Mouse (Mus musculus): ENCODE results near the gene Chrna1. TPM values are rescaled to one million over a fixed set of nuclear protein-coding genes. Genes with fewer than 3 reads are reported as not detected.
A peak's percentile ranks its signal among the peaks of the same experiment; 100 is the strongest.

Gene Chrna1
- polyA plus RNA-seq, 1 experiment from 2014 or later = 0.19 TPM

GRCm38 (mm10) chr2:73609067-73609723, 29.1 kb upstream of the Chrna1 start:
- no peak for ATAC-seq (ENCODE audit: low read depth)
- no peak overlapping the region for H3K4me2 ChIP-seq (ENCODE audit: low read depth, low read length)
- no peak overlapping the region for H3K9ac ChIP-seq (replicated peaks; ENCODE audit: low read depth, low read length)
- H3K4me3 ChIP-seq (ENCODE audit: low read depth, low read length) = no peak overlapping the region
- H3K27me3 ChIP-seq (ENCODE audit: control insufficient read depth, insufficient read depth, low read length) = no peaks in the 10 kb centered on the region
- H3K4me1 ChIP-seq (ENCODE audit: control insufficient read depth, insufficient read depth, low read length) = no peaks in the 10 kb centered on the region
- no peak overlapping the region for H3K27ac ChIP-seq (ENCODE audit: low read depth, low read length)
- WGBS = 73% methylated on average over 5 of the region's 5 CpGs
- peaks cover 19% of the 10 kb centered on the region for H3K36me3 ChIP-seq (ENCODE audit: control insufficient read depth, insufficient read depth, low read length)
- no peaks in the 10 kb centered on the region for H3K9me3 ChIP-seq (ENCODE audit: control insufficient read depth, low read length)

DNA sequence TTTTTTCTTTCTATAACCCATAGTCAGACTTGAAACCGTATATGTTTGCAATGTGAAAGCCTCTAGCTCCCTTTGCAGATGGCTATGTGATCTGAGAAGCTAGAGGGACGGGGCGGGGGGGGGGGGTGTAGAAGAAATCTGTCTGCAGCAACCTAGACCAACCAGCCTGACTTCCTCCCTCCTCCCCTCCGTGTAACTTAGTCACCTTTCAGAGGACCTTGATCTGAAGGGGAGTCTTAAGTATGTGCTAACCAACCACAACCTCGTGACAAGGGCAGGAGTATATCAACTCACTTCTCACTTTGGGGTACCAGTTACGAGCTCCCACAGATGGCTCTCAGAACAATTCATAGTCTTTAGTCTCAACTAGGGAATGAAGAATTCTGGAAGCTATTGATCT, 28.3 kb upstream of the Chrna1 start:
- no peak overlapping the region for H3K4me3 ChIP-seq (ENCODE audit: low read depth, low read length)
- no peak overlapping the region for H3K27ac ChIP-seq (ENCODE audit: low read depth, low read length)
- no peak for ATAC-seq (ENCODE audit: low read depth)
- no peaks in the 10 kb centered on the region for H3K27me3 ChIP-seq (ENCODE audit: control insufficient read depth, insufficient read depth, low read length)
- no peaks in the 10 kb centered on the region for H3K9me3 ChIP-seq (ENCODE audit: control insufficient read depth, low read length)
- no peak overlapping the region for H3K9ac ChIP-seq (replicated peaks; ENCODE audit: low read depth, low read length)
- 80% methylated on average over 6 of the region's 6 CpGs for WGBS
- H3K36me3 ChIP-seq (ENCODE audit: control insufficient read depth, insufficient read depth, low read length) = peaks cover 18% of the 10 kb centered on the region
- no peaks in the 10 kb centered on the region for H3K4me1 ChIP-seq (ENCODE audit: control insufficient read depth, insufficient read depth, low read length)
- H3K4me2 ChIP-seq (ENCODE audit: low read depth, low read length) = no peak overlapping the region

GRCm38 (mm10) chr2:73607609-73608008, 27.5 kb upstream of the Chrna1 start:
- Histone ChIP-seq H3K9me3 (ENCODE audit: control insufficient read depth, low read length) (no peaks in the 10 kb centered on the region), H3K4me1 (ENCODE audit: control insufficient read depth, insufficient read depth, low read length) (no peaks in the 10 kb centered on the region), H3K27me3 (ENCODE audit: control insufficient read depth, insufficient read depth, low read length) (no peaks in the 10 kb centered on the region), H3K27ac (ENCODE audit: low read depth, low read length) (no peak overlapping the region), H3K4me3 (ENCODE audit: low read depth, low read length) (no peak overlapping the region), H3K36me3 (ENCODE audit: control insufficient read depth, insufficient read depth, low read length) (peaks cover 12% of the 10 kb centered on the region), H3K9ac (replicated peaks; ENCODE audit: low read depth, low read length) (no peak overlapping the region), H3K4me2 (ENCODE audit: low read depth, low read length) (no peak overlapping the region)
- ATAC-seq (ENCODE audit: low read depth) = no peak
- WGBS = 24% methylated on average over 4 of the region's 4 CpGs

GRCm38 (mm10) chr2:73607146-73607545, 27.0 kb upstream of the Chrna1 start:
- 75% methylated on average over 2 of the region's 2 CpGs for WGBS
- no peaks in the 10 kb centered on the region for H3K27me3 ChIP-seq (ENCODE audit: control insufficient read depth, insufficient read depth, low read length)

DNA sequence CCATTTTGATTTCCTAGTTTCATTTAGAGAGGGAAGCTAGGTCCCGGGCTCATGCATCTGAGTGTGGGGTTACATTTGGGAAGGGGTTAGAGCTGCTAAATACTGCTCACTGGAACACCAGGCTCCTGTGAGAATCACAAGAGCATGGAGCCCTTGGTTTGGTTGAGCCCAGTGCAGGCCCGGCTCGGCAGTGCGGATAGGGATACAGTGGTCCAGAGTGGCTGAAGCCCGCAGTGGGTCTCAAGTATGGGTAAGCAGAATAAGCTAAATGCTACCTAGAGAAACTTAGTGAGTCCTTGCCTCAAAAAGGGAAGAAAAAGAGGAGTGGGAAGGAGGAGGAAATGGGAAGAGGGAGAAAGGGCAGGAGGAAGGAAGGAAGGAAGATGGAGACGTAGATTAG, 26.5 kb upstream of the Chrna1 start:
- H3K9ac ChIP-seq (replicated peaks; ENCODE audit: low read depth, low read length) = no peak overlapping the region
- no peaks in the 10 kb centered on the region for H3K4me1 ChIP-seq (ENCODE audit: control insufficient read depth, insufficient read depth, low read length)
- H3K27ac ChIP-seq (ENCODE audit: low read depth, low read length) = no peak overlapping the region
- H3K27me3 ChIP-seq (ENCODE audit: control insufficient read depth, insufficient read depth, low read length) = no peaks in the 10 kb centered on the region
- H3K4me2 ChIP-seq (ENCODE audit: low read depth, low read length) = no peak overlapping the region
- peaks cover 7% of the 10 kb centered on the region for H3K36me3 ChIP-seq (ENCODE audit: control insufficient read depth, insufficient read depth, low read length)
- H3K4me3 ChIP-seq (ENCODE audit: low read depth, low read length) = no peak overlapping the region
- H3K9me3 ChIP-seq (ENCODE audit: control insufficient read depth, low read length) = no peaks in the 10 kb centered on the region
- no peak for ATAC-seq (ENCODE audit: low read depth)
- WGBS = 97% methylated on average over 6 of the region's 6 CpGs

More at GRCm38 (mm10) chr2:73607146-73607545, 27.0 kb upstream of the Chrna1 start:
- Histone ChIP-seq H3K9ac (replicated peaks; ENCODE audit: low read depth, low read length) (no peak overlapping the region), H3K36me3 (ENCODE audit: control insufficient read depth, insufficient read depth, low read length) (peaks cover 10% of the 10 kb centered on the region), H3K27ac (ENCODE audit: low read depth, low read length) (no peak overlapping the region), H3K4me3 (ENCODE audit: low read depth, low read length) (no peak overlapping the region), H3K4me1 (ENCODE audit: control insufficient read depth, insufficient read depth, low read length) (no peaks in the 10 kb centered on the region), H3K9me3 (ENCODE audit: control insufficient read depth, low read length) (no peaks in the 10 kb centered on the region), H3K4me2 (ENCODE audit: low read depth, low read length) (no peak overlapping the region)
- no peak for ATAC-seq (ENCODE audit: low read depth)

DNA sequence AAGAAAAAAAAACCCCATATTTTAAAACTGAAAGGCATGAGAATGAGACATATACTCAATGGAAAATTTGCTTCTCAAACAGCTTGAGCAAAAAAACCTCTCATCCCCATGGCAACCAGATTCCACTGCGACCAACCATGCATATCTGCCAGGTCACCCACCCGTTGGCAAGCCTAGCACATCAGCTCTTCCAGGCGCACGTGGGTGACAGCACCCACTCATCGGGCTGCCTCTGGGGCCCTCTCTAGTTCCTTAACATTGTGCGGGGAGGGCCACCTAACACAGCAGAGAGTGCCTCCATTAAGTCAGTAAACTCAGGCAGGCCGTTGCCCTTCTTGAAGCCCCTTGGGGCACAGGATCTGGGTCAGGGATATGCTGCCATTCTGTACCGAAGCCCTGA, 24.9 kb upstream of the Chrna1 start:
- Histone ChIP-seq H3K4me2 (ENCODE audit: low read depth, low read length) (no peak overlapping the region), H3K27me3 (ENCODE audit: control insufficient read depth, insufficient read depth, low read length) (no peaks in the 10 kb centered on the region), H3K4me1 (ENCODE audit: control insufficient read depth, insufficient read depth, low read length) (no peaks in the 10 kb centered on the region), H3K36me3 (ENCODE audit: control insufficient read depth, insufficient read depth, low read length) (no peaks in the 10 kb centered on the region), H3K27ac (ENCODE audit: low read depth, low read length) (no peak overlapping the region), H3K9me3 (ENCODE audit: control insufficient read depth, low read length) (no peaks in the 10 kb centered on the region), H3K4me3 (ENCODE audit: low read depth, low read length) (no peak overlapping the region), H3K9ac (replicated peaks; ENCODE audit: low read depth, low read length) (no peak overlapping the region)
- peak; percentile 61; the same call in 1 of the 2 replicates for ATAC-seq (ENCODE audit: low read depth)
- 61% methylated on average over 8 of the region's 8 CpGs for WGBS

GRCm38 (mm10) chr2:73604579-73604978, 24.4 kb upstream of the Chrna1 start:
- no peak overlapping the region for H3K9ac ChIP-seq (replicated peaks; ENCODE audit: low read depth, low read length)
- no peak for ATAC-seq (ENCODE audit: low read depth)
- H3K36me3 ChIP-seq (ENCODE audit: control insufficient read depth, insufficient read depth, low read length) = no peaks in the 10 kb centered on the region
- no peaks in the 10 kb centered on the region for H3K27me3 ChIP-seq (ENCODE audit: control insufficient read depth, insufficient read depth, low read length)
- no peaks in the 10 kb centered on the region for H3K9me3 ChIP-seq (ENCODE audit: control insufficient read depth, low read length)
- H3K4me3 ChIP-seq (ENCODE audit: low read depth, low read length) = no peak overlapping the region
- no peak overlapping the region for H3K27ac ChIP-seq (ENCODE audit: low read depth, low read length)
- 92% methylated on average over 2 of the region's 2 CpGs for WGBS
- no peaks in the 10 kb centered on the region for H3K4me1 ChIP-seq (ENCODE audit: control insufficient read depth, insufficient read depth, low read length)
- H3K4me2 ChIP-seq (ENCODE audit: low read depth, low read length) = no peak overlapping the region

GRCm38 (mm10) chr2:73600650-73601049, 20.5 kb upstream of the Chrna1 start:
- no peaks in the 10 kb centered on the region for H3K36me3 ChIP-seq (ENCODE audit: control insufficient read depth, insufficient read depth, low read length)
- H3K4me1 ChIP-seq (ENCODE audit: control insufficient read depth, insufficient read depth, low read length) = no peaks in the 10 kb centered on the region
- H3K9ac ChIP-seq (replicated peaks; ENCODE audit: low read depth, low read length) = no peak overlapping the region
- 24% methylated on average over 2 of the region's 2 CpGs for WGBS
- no peak overlapping the region for H3K4me3 ChIP-seq (ENCODE audit: low read depth, low read length)
- no peaks in the 10 kb centered on the region for H3K9me3 ChIP-seq (ENCODE audit: control insufficient read depth, low read length)
- H3K27ac ChIP-seq (ENCODE audit: low read depth, low read length) = no peak overlapping the region
- no peaks in the 10 kb centered on the region for H3K27me3 ChIP-seq (ENCODE audit: control insufficient read depth, insufficient read depth, low read length)
- ATAC-seq (ENCODE audit: low read depth) = no peak
- H3K4me2 ChIP-seq (ENCODE audit: low read depth, low read length) = no peak overlapping the region

DNA sequence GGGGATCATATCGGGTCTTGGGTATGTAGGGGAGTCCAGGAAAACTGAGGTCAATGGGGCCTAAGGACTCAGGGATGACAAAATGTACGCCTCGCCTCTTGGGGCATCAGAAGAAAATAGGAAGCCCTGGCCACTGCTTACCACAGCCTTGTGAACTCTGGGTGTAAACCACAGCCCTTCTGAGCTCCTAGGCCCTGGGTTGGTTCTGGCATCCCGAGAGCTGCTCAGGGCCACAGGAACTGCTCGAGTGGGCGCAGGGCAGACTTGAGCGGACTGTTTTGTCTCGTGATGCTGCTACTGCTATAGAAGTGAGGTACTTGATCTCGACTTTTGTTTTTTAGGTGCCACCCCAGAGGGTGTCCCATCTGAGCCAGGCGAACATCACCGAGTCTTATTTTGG, 17.6 kb upstream of the Chrna1 start:
- H3K4me3 ChIP-seq (ENCODE audit: low read depth, low read length) = no peak overlapping the region
- H3K4me2 ChIP-seq (ENCODE audit: low read depth, low read length) = no peak overlapping the region
- no peak overlapping the region for H3K9ac ChIP-seq (replicated peaks; ENCODE audit: low read depth, low read length)
- ATAC-seq (ENCODE audit: low read depth) = no peak
- no peak overlapping the region for H3K27ac ChIP-seq (ENCODE audit: low read depth, low read length)
- no peaks in the 10 kb centered on the region for H3K27me3 ChIP-seq (ENCODE audit: control insufficient read depth, insufficient read depth, low read length)
- H3K9me3 ChIP-seq (ENCODE audit: control insufficient read depth, low read length) = no peaks in the 10 kb centered on the region
- H3K36me3 ChIP-seq (ENCODE audit: control insufficient read depth, insufficient read depth, low read length) = no peaks in the 10 kb centered on the region
- no peaks in the 10 kb centered on the region for H3K4me1 ChIP-seq (ENCODE audit: control insufficient read depth, insufficient read depth, low read length)
- 92% methylated on average over 11 of the region's 11 CpGs for WGBS
